Mouse (Mus musculus) liver, adult 2 months (tissue): ENCODE data around the gene Plekhg1.

ENCODE experiments used
- CTCF ChIP-seq: fragments of 200-500 bp; IDR thresholded peaks from 2 replicates; pipeline ENCODE4 v1.5.1; 2011; ENCODE audit warnings: low read depth, low read length, control low read depth
- POLR2A ChIP-seq: fragments of 200-500 bp; IDR thresholded peaks from 2 replicates; pipeline ENCODE4 v1.6.1; 2011; ENCODE audit warnings: low read length, control low read depth; ENCODE audit not compliant: insufficient read depth; ENCODE audit errors: extremely low read depth

GRCm38 (mm10) chr10:3746794-3747518 is 6.8 kb downstream of the Plekhg1 start:
- TF ChIP-seq CTCF = no peak
- no peak for TF ChIP-seq POLR2A
